Mouse (Mus musculus): ENCODE measurements around the gene Cdk6. TPM values are rescaled to one million over a fixed set of nuclear protein-coding genes. Genes with fewer than 3 reads are reported as not detected.
"Not testable (repeated sequence)": the region's sequence is repeated elsewhere in the genome, so short reads cannot be mapped to it uniquely, and the experiment has no call there.

Cdk6 gene
- polyA plus RNA-seq, 1 experiment from 2014 or later: 16.6 TPM

- H3K4me1 ChIP-seq (ENCODE audit: insufficient read depth, low read length): no peaks in the 10 kb centered on the region
- H3K9ac ChIP-seq (replicated peaks; ENCODE audit: low read length): no peak overlapping the region
- H3K9me3 ChIP-seq (ENCODE audit: low read length): no peaks in the 10 kb centered on the region
- no peaks in the 10 kb centered on the region for H3K36me3 ChIP-seq (ENCODE audit: insufficient read depth, low read length)
- ATAC-seq (ENCODE audit: low FRiP score, low TSS enrichment): no peak
- H3K4me2 ChIP-seq (replicated peaks; ENCODE audit: low read depth, low read length): no peak overlapping the region
- no peak overlapping the region for H3K27ac ChIP-seq (ENCODE audit: low read length)
- H3K27me3 ChIP-seq (ENCODE audit: insufficient read depth, low read length): no peaks in the 10 kb centered on the region
- H3K4me3 ChIP-seq (ENCODE audit: low read length): no peak overlapping the region
- 41% methylated on average over 6 of the region's 6 CpGs for WGBS
Observed at GRCm38 (mm10) chr5:3405503-3405902, 64.2 kb downstream of the Cdk6 start.

- Histone ChIP-seq H3K36me3 (ENCODE audit: insufficient read depth, low read length) (no peaks in the 10 kb centered on the region), H3K9me3 (ENCODE audit: low read length) (no peaks in the 10 kb centered on the region), H3K4me1 (ENCODE audit: insufficient read depth, low read length) (no peaks in the 10 kb centered on the region), H3K4me2 (replicated peaks; ENCODE audit: low read depth, low read length) (no peak overlapping the region), H3K4me3 (ENCODE audit: low read length) (no peak overlapping the region), H3K27me3 (ENCODE audit: insufficient read depth, low read length) (no peaks in the 10 kb centered on the region), H3K27ac (ENCODE audit: low read length) (no peak overlapping the region), H3K9ac (replicated peaks; ENCODE audit: low read length) (no peak overlapping the region)
- WGBS: 84% methylated on average over 9 of the region's 9 CpGs
- ATAC-seq (ENCODE audit: low FRiP score, low TSS enrichment): no peak
Observed at GRCm38 (mm10) chr5:3407926-3408325, 66.6 kb downstream of the Cdk6 start.

- 71% methylated on average over 1 of the region's 1 CpGs for WGBS
- H3K4me3 ChIP-seq (ENCODE audit: low read length); H3K27me3 ChIP-seq (ENCODE audit: insufficient read depth, low read length); H3K4me1 ChIP-seq (ENCODE audit: insufficient read depth, low read length); H3K27ac ChIP-seq (ENCODE audit: low read length); H3K4me2 ChIP-seq (replicated peaks; ENCODE audit: low read depth, low read length); H3K9ac ChIP-seq (replicated peaks; ENCODE audit: low read length); H3K36me3 ChIP-seq (ENCODE audit: insufficient read depth, low read length); ATAC-seq (ENCODE audit: low FRiP score, low TSS enrichment); H3K9me3 ChIP-seq (ENCODE audit: low read length): not testable (repeated sequence)
Observed at GRCm38 (mm10) chr5:3418183-3418582, 76.9 kb downstream of the Cdk6 start.

GRCm38 (mm10) chr5:3420094-3420831 lies 79.0 kb downstream of the Cdk6 start:
- Histone ChIP-seq H3K36me3 (ENCODE audit: insufficient read depth, low read length) (no peaks in the 10 kb centered on the region), H3K9me3 (ENCODE audit: low read length) (no peaks in the 10 kb centered on the region), H3K27me3 (ENCODE audit: insufficient read depth, low read length) (no peaks in the 10 kb centered on the region), H3K9ac (replicated peaks; ENCODE audit: low read length) (no peak overlapping the region), H3K4me2 (replicated peaks; ENCODE audit: low read depth, low read length) (no peak overlapping the region), H3K27ac (ENCODE audit: low read length) (no peak overlapping the region), H3K4me1 (ENCODE audit: insufficient read depth, low read length) (no peaks in the 10 kb centered on the region), H3K4me3 (ENCODE audit: low read length) (no peak overlapping the region)
- ATAC-seq (ENCODE audit: low FRiP score, low TSS enrichment): no peak
- 69% methylated on average over 10 of the region's 10 CpGs for WGBS

DNA sequence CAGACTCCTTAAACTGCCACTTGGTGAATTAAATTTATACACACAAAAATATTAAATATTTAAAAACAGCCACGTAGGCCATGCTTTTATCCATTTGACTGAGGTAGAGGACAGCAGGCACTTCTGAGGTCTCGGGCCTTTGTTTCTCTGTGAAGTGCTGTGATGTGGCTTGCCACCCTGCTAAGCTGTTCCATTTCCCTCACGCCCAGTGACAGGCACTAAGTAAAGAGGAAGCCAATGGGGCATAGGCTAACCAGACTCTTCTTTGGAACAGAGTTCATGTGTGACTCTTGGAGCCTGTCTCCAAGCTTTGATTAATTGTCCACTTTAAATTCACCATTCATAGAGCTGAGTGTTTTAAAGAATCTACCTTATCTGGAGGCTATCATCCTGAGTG lies 79.5 kb downstream of the Cdk6 start:
- no peak for ATAC-seq (ENCODE audit: low FRiP score, low TSS enrichment)
- Histone ChIP-seq H3K4me3 (ENCODE audit: low read length) (no peak overlapping the region), H3K36me3 (ENCODE audit: insufficient read depth, low read length) (no peaks in the 10 kb centered on the region), H3K9me3 (ENCODE audit: low read length) (no peaks in the 10 kb centered on the region), H3K4me1 (ENCODE audit: insufficient read depth, low read length) (no peaks in the 10 kb centered on the region), H3K9ac (replicated peaks; ENCODE audit: low read length) (no peak overlapping the region), H3K27ac (ENCODE audit: low read length) (no peak overlapping the region), H3K27me3 (ENCODE audit: insufficient read depth, low read length) (no peaks in the 10 kb centered on the region), H3K4me2 (replicated peaks; ENCODE audit: low read depth, low read length) (no peak overlapping the region)
- 86% methylated on average over 3 of the region's 3 CpGs for WGBS

DNA sequence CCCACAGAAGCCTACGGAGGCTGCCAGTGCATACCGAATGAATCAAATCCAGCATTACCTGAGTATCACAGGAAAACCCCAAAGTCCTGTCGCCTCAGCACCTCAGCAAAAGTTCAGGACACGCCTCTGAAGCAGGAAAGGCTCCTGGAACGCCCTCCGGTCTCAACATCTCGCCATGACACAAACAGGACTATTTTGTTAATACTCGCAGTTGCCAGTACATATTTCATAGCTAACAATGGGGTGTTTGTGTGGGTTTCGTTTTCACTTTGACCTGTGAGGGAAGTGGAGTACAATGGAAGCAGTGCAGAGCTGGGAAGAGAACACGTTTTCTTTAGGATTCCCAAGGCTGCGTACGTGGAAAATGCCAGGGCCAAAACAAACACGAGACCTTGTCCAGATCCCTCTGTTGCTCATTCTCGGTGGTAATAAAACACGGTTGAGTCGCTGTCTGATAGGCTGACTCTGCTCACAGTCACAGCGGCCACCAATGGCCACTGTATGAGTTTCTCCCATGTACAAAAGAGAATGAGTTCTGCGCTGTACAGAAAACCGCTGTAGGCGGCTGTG lies 91.9 kb downstream of the Cdk6 start:
- H3K27ac ChIP-seq (ENCODE audit: low read length); H3K4me3 ChIP-seq (ENCODE audit: low read length); ATAC-seq (ENCODE audit: low FRiP score, low TSS enrichment); H3K4me2 ChIP-seq (replicated peaks; ENCODE audit: low read depth, low read length); H3K9me3 ChIP-seq (ENCODE audit: low read length); H3K4me1 ChIP-seq (ENCODE audit: insufficient read depth, low read length); H3K9ac ChIP-seq (replicated peaks; ENCODE audit: low read length); H3K36me3 ChIP-seq (ENCODE audit: insufficient read depth, low read length); H3K27me3 ChIP-seq (ENCODE audit: insufficient read depth, low read length): not testable (repeated sequence)
- WGBS: 43% methylated on average over 20 of the region's 20 CpGs

- H3K27ac ChIP-seq (ENCODE audit: low read length); H3K36me3 ChIP-seq (ENCODE audit: insufficient read depth, low read length); H3K9ac ChIP-seq (replicated peaks; ENCODE audit: low read length); H3K4me3 ChIP-seq (ENCODE audit: low read length); H3K27me3 ChIP-seq (ENCODE audit: insufficient read depth, low read length); H3K4me2 ChIP-seq (replicated peaks; ENCODE audit: low read depth, low read length); H3K9me3 ChIP-seq (ENCODE audit: low read length); ATAC-seq (ENCODE audit: low FRiP score, low TSS enrichment); H3K4me1 ChIP-seq (ENCODE audit: insufficient read depth, low read length): not testable (repeated sequence)
- WGBS: 90% methylated on average over 5 of the region's 5 CpGs
Observed at GRCm38 (mm10) chr5:3434105-3434504, 92.8 kb downstream of the Cdk6 start.

DNA sequence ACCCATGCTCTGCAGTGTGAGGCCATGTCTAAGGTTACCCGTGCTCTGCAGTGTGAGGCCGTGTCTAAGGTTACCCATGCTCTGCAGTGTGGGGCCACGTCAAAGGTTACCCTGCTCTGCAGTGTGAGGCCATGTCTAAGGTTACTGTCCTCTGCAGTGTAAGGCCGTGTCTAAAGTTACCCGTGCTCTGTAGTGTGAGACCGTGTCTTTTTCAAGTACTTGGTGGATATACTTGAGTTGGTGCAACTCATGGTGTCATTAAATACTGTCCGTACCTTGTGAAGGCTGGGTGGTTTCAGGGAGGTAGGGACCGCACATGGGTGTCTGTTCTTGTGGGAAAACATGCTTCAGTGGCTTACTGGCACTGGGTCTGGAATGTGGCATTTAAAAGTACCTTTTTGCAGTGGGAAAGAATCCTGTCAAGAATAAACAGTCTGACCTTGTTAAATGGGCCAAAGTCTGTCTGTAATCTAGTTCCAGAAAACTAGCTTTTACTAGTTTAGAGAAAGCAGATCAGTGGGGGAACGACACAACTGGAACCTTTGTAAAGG lies 97.2 kb downstream of the Cdk6 start:
- ATAC-seq (ENCODE audit: low FRiP score, low TSS enrichment); H3K4me2 ChIP-seq (replicated peaks; ENCODE audit: low read depth, low read length); H3K9me3 ChIP-seq (ENCODE audit: low read length); H3K9ac ChIP-seq (replicated peaks; ENCODE audit: low read length); H3K4me1 ChIP-seq (ENCODE audit: insufficient read depth, low read length); H3K36me3 ChIP-seq (ENCODE audit: insufficient read depth, low read length); H3K4me3 ChIP-seq (ENCODE audit: low read length); H3K27me3 ChIP-seq (ENCODE audit: insufficient read depth, low read length); H3K27ac ChIP-seq (ENCODE audit: low read length): not testable (repeated sequence)
- WGBS: 43% methylated on average over 9 of the region's 9 CpGs

GRCm38 (mm10) chr5:3439386-3439785 lies 98.1 kb downstream of the Cdk6 start:
- not testable (repeated sequence) for H3K4me2 ChIP-seq (replicated peaks; ENCODE audit: low read depth, low read length); H3K4me3 ChIP-seq (ENCODE audit: low read length); H3K27ac ChIP-seq (ENCODE audit: low read length); H3K9me3 ChIP-seq (ENCODE audit: low read length); H3K9ac ChIP-seq (replicated peaks; ENCODE audit: low read length); H3K27me3 ChIP-seq (ENCODE audit: insufficient read depth, low read length); ATAC-seq (ENCODE audit: low FRiP score, low TSS enrichment); H3K4me1 ChIP-seq (ENCODE audit: insufficient read depth, low read length); H3K36me3 ChIP-seq (ENCODE audit: insufficient read depth, low read length)
- 80% methylated on average over 6 of the region's 6 CpGs for WGBS

- H3K36me3 ChIP-seq (ENCODE audit: insufficient read depth, low read length); H3K4me1 ChIP-seq (ENCODE audit: insufficient read depth, low read length); H3K9me3 ChIP-seq (ENCODE audit: low read length); H3K4me2 ChIP-seq (replicated peaks; ENCODE audit: low read depth, low read length); ATAC-seq (ENCODE audit: low FRiP score, low TSS enrichment); H3K27me3 ChIP-seq (ENCODE audit: insufficient read depth, low read length); H3K27ac ChIP-seq (ENCODE audit: low read length); H3K9ac ChIP-seq (replicated peaks; ENCODE audit: low read length); H3K4me3 ChIP-seq (ENCODE audit: low read length): not testable (repeated sequence)
- 90% methylated on average over 3 of the region's 3 CpGs for WGBS
Observed at GRCm38 (mm10) chr5:3442524-3442923, 101.2 kb downstream of the Cdk6 start.

Data from kidney, embryonic 16.5 days (tissue).